Mouse (Mus musculus) G1E (cell line): ENCODE measurements around the gene Pld5. TPM values are rescaled to one million over a fixed set of nuclear protein-coding genes. Genes with fewer than 3 reads are reported as not detected.

Source experiments
- ATAC-seq: 2 replicates; pipeline ENCODE4 v1.8.0; 2016; ENCODE audit warnings: mild to moderate bottlenecking; ENCODE audit not compliant: insufficient number of reproducible peaks, poor library complexity, low FRiP score, severe bottlenecking; ENCODE audit errors: extremely low read depth
- DNase-seq: peaks from one replicate; pipeline ENCODE4 v3.0.0; 2012; ENCODE audit warnings: low spot score
- H3K27me3 ChIP-seq: 2 replicates; pipeline ENCODE4 v1.6.1; 2012; ENCODE audit warnings: mild to moderate bottlenecking, low read length, inconsistent platforms; ENCODE audit not compliant: insufficient read depth
- H3K36me3 ChIP-seq: replicated peaks from 2 replicates; pipeline ENCODE3; 2012; ENCODE audit warnings: mild to moderate bottlenecking, inconsistent platforms
- H3K4me1 ChIP-seq: 2 replicates; pipeline ENCODE4 v1.6.1; 2012; ENCODE audit warnings: low read depth, low read length, inconsistent platforms, mixed read lengths; ENCODE audit not compliant: insufficient read depth
- H3K4me3 ChIP-seq: 2 replicates; pipeline ENCODE4 v1.5.1; 2012; ENCODE audit warnings: low read depth, mild to moderate bottlenecking, inconsistent platforms, low read length, moderate library complexity, mixed read lengths
- H3K9me3 ChIP-seq: replicated peaks from 2 replicates; pipeline ENCODE4 v1.6.1; 2012; ENCODE audit warnings: inconsistent platforms
- CTCF ChIP-seq: IDR thresholded peaks from 2 replicates; pipeline ENCODE4 v1.5.1; 2012; ENCODE audit warnings: low read depth, low read length, inconsistent platforms, mixed read lengths
- GATA1 ChIP-seq: IDR thresholded peaks from 2 replicates; pipeline ENCODE4 v1.6.1; 2012; ENCODE audit warnings: borderline replicate concordance, low read length, inconsistent platforms, mixed read lengths
- GATA2 ChIP-seq: IDR thresholded peaks from 2 replicates; pipeline ENCODE4 v1.6.1; 2012; ENCODE audit warnings: low read depth, low read length, inconsistent platforms, borderline replicate concordance
- POLR2AphosphoS5 ChIP-seq: IDR thresholded peaks from 2 replicates; pipeline ENCODE4 v1.6.1; 2012; ENCODE audit warnings: low read depth, low read length, inconsistent platforms; ENCODE audit not compliant: insufficient replicate concordance
- TAL1 ChIP-seq: conservative IDR thresholded peaks from 2 replicates; pipeline ENCODE4 v1.6.1; 2012; ENCODE audit warnings: low read depth, low read length, inconsistent platforms, mixed read lengths
- polyA plus RNA-seq: library from polyadenylated mRNA; stranded (reverse); fragments of >175 nt; gene quantifications from 2 replicates; pipeline ENCODE4 v1.2.3, GENCODE M21; 2012
- total RNA-seq, 2 experiments: library from RNA; stranded (forward) in 1 of 2; stranded (reverse) in 1 of 2; fragments of 200-1000 nt in 1 of 2; fragments of >200 nt in 1 of 2; fragmentation: Nextera tagmentation in 1 of 2; gene quantifications; 2 replicates each; pipeline ENCODE4 v1.2.3; 2014 to 2017

Pld5 gene
- total and polyA plus RNA-seq, 3 experiments, result 0.16 TPM; not detected in 2

DNA sequence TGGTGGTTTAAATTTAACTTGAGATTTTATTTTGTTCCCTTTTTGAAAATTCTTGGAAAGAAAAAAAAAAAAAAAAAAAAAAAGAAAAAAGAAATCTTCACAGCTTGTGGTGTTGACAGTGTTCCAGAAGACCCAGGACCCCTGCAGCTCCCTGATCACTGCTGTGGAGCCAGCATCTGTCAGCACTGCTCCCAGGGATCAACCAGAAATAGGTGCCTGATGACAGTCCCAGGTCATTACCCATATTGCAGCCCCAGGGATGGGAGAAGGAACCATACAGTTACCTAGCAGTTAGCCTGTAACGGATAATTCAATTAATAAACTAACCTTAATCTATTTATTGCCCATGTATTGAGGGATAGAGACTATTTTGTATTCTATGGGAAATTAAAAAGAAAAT is 250.6 kb downstream of the Pld5 start:
- no peaks in the 10 kb centered on the region for H3K27me3 ChIP-seq
- H3K4me1 ChIP-seq, result no peaks in the 10 kb centered on the region
- H3K9me3 ChIP-seq, result peaks cover 21% of the 10 kb centered on the region
- no peaks in the 10 kb centered on the region for H3K36me3 ChIP-seq
- DNase-seq (no peak), ATAC-seq (no peak)
- H3K4me3 ChIP-seq, result no peak overlapping the region
- TF ChIP-seq GATA1, result no peak
- no peak for TF ChIP-seq GATA2
- no peak for TF ChIP-seq TAL1
- TF ChIP-seq POLR2AphosphoS5, result no peak
- TF ChIP-seq CTCF, result no peak

DNA sequence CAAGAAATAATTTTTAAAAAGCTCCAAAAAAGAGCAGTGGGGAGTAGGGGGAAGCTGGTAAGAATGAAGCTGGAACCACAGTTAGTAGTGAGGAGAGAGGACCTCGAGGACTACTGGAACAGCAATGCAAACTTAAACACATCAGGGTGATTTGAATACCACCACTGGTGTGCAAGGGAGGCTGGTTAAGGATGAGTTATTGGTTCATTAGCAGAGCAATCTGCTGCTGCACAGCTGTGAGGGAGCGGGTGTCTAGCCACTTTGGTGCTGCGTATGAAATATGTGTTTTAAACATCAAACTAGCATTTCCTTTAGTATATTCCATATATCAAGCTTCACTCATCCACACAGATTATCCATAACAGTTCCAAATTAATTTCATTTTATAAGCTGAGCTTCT is 256.6 kb downstream of the Pld5 start:
- no peak for ATAC-seq
- no peaks in the 10 kb centered on the region for H3K36me3 ChIP-seq
- no peak for DNase-seq
- no peak for TF ChIP-seq GATA2
- TF ChIP-seq GATA1, result no peak
- H3K4me3 ChIP-seq, result no peak overlapping the region
- H3K27me3 ChIP-seq, result no peaks in the 10 kb centered on the region
- peaks cover 21% of the 10 kb centered on the region for H3K9me3 ChIP-seq
- H3K4me1 ChIP-seq, result no peaks in the 10 kb centered on the region

- H3K9me3 ChIP-seq, result peaks cover 18% of the 10 kb centered on the region
- no peak for DNase-seq
- H3K4me1 ChIP-seq, result no peaks in the 10 kb centered on the region
- no peak for ATAC-seq
- H3K4me3 ChIP-seq, result no peak overlapping the region
- TF ChIP-seq TAL1 (no peak), GATA2 (no peak), CTCF (no peak), GATA1 (no peak), POLR2AphosphoS5 (no peak)
- no peaks in the 10 kb centered on the region for H3K27me3 ChIP-seq
- H3K36me3 ChIP-seq, result no peaks in the 10 kb centered on the region
Measured at GRCm38 (mm10) chr1:176016076-176016475, 259.0 kb downstream of the Pld5 start.

DNA sequence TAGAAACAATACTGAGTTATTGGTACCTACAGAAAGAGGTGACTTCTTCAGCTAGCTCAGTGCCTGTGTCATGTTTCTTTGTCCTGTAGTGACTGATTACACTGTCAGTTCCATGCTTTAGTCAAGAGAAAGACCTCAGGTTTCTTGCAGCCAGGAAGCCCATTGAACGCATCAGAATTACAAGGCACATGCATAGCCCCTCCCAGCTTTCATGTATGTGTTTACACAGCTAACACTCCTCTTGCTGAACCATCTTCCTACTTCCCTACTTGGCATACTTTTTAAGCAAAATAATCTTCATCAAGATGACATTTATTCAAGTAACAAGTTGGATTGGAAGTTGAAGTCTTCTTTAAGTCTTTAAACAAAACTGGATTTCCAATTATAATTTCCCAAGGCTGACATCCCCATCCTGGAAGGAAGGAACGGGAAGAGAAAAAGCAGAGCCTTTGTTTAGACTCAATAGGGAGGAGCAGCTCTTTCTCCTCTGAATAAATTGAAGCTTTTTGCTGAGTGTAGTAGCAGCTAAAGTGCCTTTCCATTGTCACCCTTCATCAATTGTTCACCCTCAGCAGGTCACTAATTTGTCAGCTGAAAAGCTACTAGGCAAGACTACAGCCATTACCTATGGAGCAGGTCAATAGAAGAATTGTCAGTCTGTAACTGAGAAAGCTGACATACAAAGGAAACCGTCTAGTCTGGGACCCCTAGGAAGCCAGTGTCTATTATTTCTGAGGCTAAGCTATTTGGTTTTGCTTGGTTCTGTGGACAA is 261.4 kb downstream of the Pld5 start:
- TF ChIP-seq GATA1, result no peak
- Histone ChIP-seq H3K4me1 (no peaks in the 10 kb centered on the region), H3K9me3 (peaks cover 7% of the 10 kb centered on the region; the same call in 1 of the 2 replicates), H3K4me3 (no peak overlapping the region), H3K36me3 (no peaks in the 10 kb centered on the region), H3K27me3 (no peaks in the 10 kb centered on the region)
- ATAC-seq (no peak), DNase-seq (no peak)

GRCm38 (mm10) chr1:176011535-176011934 is 263.6 kb downstream of the Pld5 start:
- DNase-seq (no peak), ATAC-seq (no peak)
- H3K36me3 ChIP-seq, result no peaks in the 10 kb centered on the region
- H3K9me3 ChIP-seq, result 0 out of 2 replicates have a peak, but pooled peaks cover 7% of the 10 kb centered on the region
- H3K4me1 ChIP-seq, result no peaks in the 10 kb centered on the region
- H3K4me3 ChIP-seq, result no peak overlapping the region
- no peak for TF ChIP-seq CTCF
- no peak for TF ChIP-seq GATA1
- TF ChIP-seq GATA2, result no peak
- TF ChIP-seq TAL1, result no peak
- no peaks in the 10 kb centered on the region for H3K27me3 ChIP-seq

DNA sequence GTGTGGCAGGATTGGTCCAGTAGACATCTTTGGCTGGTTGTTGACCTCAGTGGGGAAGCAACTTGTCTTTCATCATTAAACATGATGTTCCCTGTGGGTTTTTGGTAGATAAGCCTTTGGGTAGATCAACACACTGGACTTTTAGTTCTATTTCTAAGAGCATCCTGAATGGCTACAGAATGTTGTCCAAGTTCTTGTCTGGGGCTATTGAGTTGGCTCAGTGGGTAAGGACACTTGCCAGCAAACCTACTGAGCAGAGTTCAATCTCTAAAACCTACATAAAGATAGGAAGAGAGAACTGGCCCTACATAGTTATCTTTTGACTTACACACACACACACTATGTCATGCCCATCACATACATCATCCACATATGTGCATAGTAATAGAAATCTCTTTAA is 264.0 kb downstream of the Pld5 start:
- DNase-seq, result no peak

GRCm38 (mm10) chr1:176008411-176008810 is 266.7 kb downstream of the Pld5 start:
- Histone ChIP-seq H3K4me1 (no peaks in the 10 kb centered on the region), H3K27me3 (no peaks in the 10 kb centered on the region), H3K36me3 (no peaks in the 10 kb centered on the region), H3K9me3 (no peaks in the 10 kb centered on the region), H3K4me3 (no peak overlapping the region)
- no peak for DNase-seq
- ATAC-seq, result no peak
- TF ChIP-seq GATA1 (no peak), GATA2 (no peak), CTCF (no peak), TAL1 (no peak), POLR2AphosphoS5 (no peak)

More for the DNA sequence above, 264.0 kb downstream of the Pld5 start:
- Histone ChIP-seq H3K4me1 (no peaks in the 10 kb centered on the region), H3K9me3 (0 out of 2 replicates have a peak, but pooled peaks cover 3% of the 10 kb centered on the region), H3K27me3 (no peaks in the 10 kb centered on the region), H3K36me3 (no peaks in the 10 kb centered on the region), H3K4me3 (no peak overlapping the region)
- no peak for ATAC-seq
- TF ChIP-seq CTCF, result no peak
- TF ChIP-seq GATA1, result no peak
